Mouse (Mus musculus) midbrain, postnatal 0 days (tissue): ENCODE results near the gene Dad1. TPM values are rescaled to one million over a fixed set of nuclear protein-coding genes. Genes with fewer than 3 reads are reported as not detected.

Experiments
- ATAC-seq: fragments of 200-750 bp; cut with Nextera tagmentation; 2 replicates; pipeline ENCODE4 v1.8.0; 2017; ENCODE audit warnings: moderate number of reproducible peaks, mild to moderate bottlenecking, moderate TSS enrichment, moderate library complexity; ENCODE audit not compliant: low FRiP score
- DNase-seq: peaks from one replicate; pipeline ENCODE4 v3.0.0-alpha.2; 2015; ENCODE audit warnings: low spot score
- H3K27ac ChIP-seq: fragments of 300-500 bp; sonication (generic); 2 replicates; pipeline ENCODE4 v1.5.1; 2014; ENCODE audit warnings: low read depth, mild to moderate bottlenecking, low read length, mixed read lengths
- H3K27me3 ChIP-seq: fragments of 300-500 bp; sonication (generic); 2 replicates; pipeline ENCODE4 v1.6.1; 2014; ENCODE audit warnings: low read length, control low read depth, mixed read lengths; ENCODE audit not compliant: insufficient read depth
- H3K36me3 ChIP-seq: fragments of 300-500 bp; sonication (generic); 2 replicates; pipeline ENCODE4 v1.6.1; 2014; ENCODE audit warnings: low read length, control low read depth, mixed read lengths; ENCODE audit not compliant: insufficient read depth
- H3K4me1 ChIP-seq: fragments of 300-500 bp; sonication (generic); 2 replicates; pipeline ENCODE4 v1.6.1; 2014; ENCODE audit warnings: mild to moderate bottlenecking, control low read depth, antibody characterized with exemption, low read length, mixed read lengths; ENCODE audit not compliant: insufficient read depth
- H3K4me2 ChIP-seq: fragments of 300-500 bp; sonication (generic); 2 replicates; pipeline ENCODE4 v1.6.1; 2014; ENCODE audit warnings: low read depth, mild to moderate bottlenecking, low read length, mixed read lengths; ENCODE audit not compliant: poor library complexity, severe bottlenecking
- H3K4me3 ChIP-seq: fragments of 300-500 bp; sonication (generic); 2 replicates; pipeline ENCODE4 v1.5.1; 2014; ENCODE audit warnings: low read depth, mild to moderate bottlenecking, low read length, moderate library complexity
- H3K9ac ChIP-seq: fragments of 300-500 bp; sonication (generic); replicated peaks from 2 replicates; pipeline ENCODE4 v1.6.1; 2014; ENCODE audit warnings: mild to moderate bottlenecking, low read length, moderate library complexity, mixed read lengths; ENCODE audit not compliant: poor library complexity, severe bottlenecking
- H3K9me3 ChIP-seq: fragments of 300-500 bp; sonication (generic); 2 replicates; pipeline ENCODE4 v1.6.1; 2016; ENCODE audit warnings: low read length, control low read depth
- CTCF ChIP-seq: IDR thresholded peaks from 2 replicates; pipeline ENCODE4 v1.5.1; 2016; ENCODE audit warnings: antibody characterized with exemption, mild to moderate bottlenecking
- WGBS: fragments of 180-500 bp; shearing (Covaris S2); extraction: QIAGEN DNeasy Blood & Tissue Kit; methylation state at CpG from one replicate; pipeline ENCODE4 v1.1.7; 2014; 5-methylcytosine and 5-hydroxymethylcytosine counted together
- polyA plus RNA-seq: library from polyadenylated mRNA; unstranded; fragments of >200 nt; fragmentation: Nextera tagmentation; extraction: Ambion mirVana; gene quantifications from 2 replicates; pipeline ENCODE4 v1.2.1, GENCODE M21; 2015
- total RNA-seq: library from RNA; depleted of rRNA; stranded (reverse); fragments of >200 nt; gene quantifications from 2 replicates; pipeline ENCODE4 v1.2.3, GENCODE M21; 2014; rRNA removed

Gene Dad1
- total and polyA plus RNA-seq, 2 experiments from 2014 or later, result 263 to 394 TPM

- Histone ChIP-seq H3K27me3 (no peaks in the 10 kb centered on the region), H3K36me3 (no peaks in the 10 kb centered on the region), H3K4me2 (no peak overlapping the region), H3K9ac (no peak overlapping the region), H3K4me3 (no peak overlapping the region), H3K9me3 (no peaks in the 10 kb centered on the region), H3K27ac (no peak overlapping the region), H3K4me1 (peaks cover 15% of the 10 kb centered on the region; the same call in 1 of the 2 replicates)
- peak; percentile 75 for DNase-seq
- 44% methylated on average over 18 of the region's 18 CpGs for WGBS
- peak; percentile 38; the same call in 1 of the 2 replicates for ATAC-seq
- TF ChIP-seq CTCF, result no peak
Observed at GRCm38 (mm10) chr14:54191594-54192461, 62.1 kb downstream of the Dad1 start.

- no peak for DNase-seq
- ATAC-seq, result no peak
- Histone ChIP-seq H3K9ac (no peak overlapping the region), H3K27ac (no peak overlapping the region), H3K27me3 (no peaks in the 10 kb centered on the region), H3K4me3 (no peak overlapping the region), H3K4me1 (peaks cover 16% of the 10 kb centered on the region; the same call in 1 of the 2 replicates), H3K4me2 (no peak overlapping the region), H3K36me3 (no peaks in the 10 kb centered on the region), H3K9me3 (no peaks in the 10 kb centered on the region)
- TF ChIP-seq CTCF, result no peak
- 51% methylated on average over 4 of the region's 4 CpGs for WGBS
Observed at GRCm38 (mm10) chr14:54191026-54191390, 62.9 kb downstream of the Dad1 start.

DNA sequence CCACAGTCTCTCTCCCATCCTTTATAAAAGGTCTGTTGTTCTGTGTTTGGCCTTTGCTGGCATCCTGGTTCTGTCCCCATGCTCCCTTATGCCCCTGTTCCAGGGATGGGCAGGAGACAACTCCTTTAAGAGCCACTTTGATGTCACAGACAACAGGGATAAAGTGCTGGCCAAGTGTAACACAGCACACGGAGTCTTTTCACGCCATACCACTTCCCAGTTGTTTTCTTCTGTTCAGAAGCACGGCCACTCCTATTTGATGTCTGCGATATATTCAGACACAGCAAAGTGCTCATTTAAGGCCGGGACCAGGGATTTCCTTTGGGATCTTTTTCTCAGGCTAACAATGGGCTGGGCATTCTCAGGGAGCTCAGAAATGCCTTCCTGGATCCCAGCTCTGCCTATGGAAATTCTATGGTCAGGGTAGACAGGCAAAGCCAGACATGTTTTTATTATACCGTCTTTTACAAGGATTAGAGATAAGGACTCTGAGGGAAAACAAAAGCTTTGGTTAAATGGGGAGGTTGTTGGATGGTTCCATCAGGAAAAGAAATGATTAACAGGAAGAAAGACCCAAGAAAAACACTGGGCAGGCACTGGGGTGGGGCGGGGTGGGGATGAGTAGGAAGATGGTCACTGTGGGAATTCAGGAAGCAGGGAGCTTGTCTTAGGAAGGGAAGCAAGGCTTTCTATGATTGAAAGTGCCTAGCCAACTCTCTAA, 63.4 kb downstream of the Dad1 start:
- WGBS, result 37% methylated on average over 7 of the region's 7 CpGs
- peaks cover 20% of the 10 kb centered on the region; the same call in 1 of the 2 replicates for H3K4me1 ChIP-seq
- DNase-seq (no peak), ATAC-seq (no peak)
- no peak overlapping the region for H3K4me2 ChIP-seq
- no peaks in the 10 kb centered on the region for H3K9me3 ChIP-seq
- no peak for TF ChIP-seq CTCF
- no peak overlapping the region for H3K27ac ChIP-seq
- no peaks in the 10 kb centered on the region for H3K36me3 ChIP-seq
- no peak overlapping the region for H3K9ac ChIP-seq
- H3K4me3 ChIP-seq, result no peak overlapping the region
- no peaks in the 10 kb centered on the region for H3K27me3 ChIP-seq

DNA sequence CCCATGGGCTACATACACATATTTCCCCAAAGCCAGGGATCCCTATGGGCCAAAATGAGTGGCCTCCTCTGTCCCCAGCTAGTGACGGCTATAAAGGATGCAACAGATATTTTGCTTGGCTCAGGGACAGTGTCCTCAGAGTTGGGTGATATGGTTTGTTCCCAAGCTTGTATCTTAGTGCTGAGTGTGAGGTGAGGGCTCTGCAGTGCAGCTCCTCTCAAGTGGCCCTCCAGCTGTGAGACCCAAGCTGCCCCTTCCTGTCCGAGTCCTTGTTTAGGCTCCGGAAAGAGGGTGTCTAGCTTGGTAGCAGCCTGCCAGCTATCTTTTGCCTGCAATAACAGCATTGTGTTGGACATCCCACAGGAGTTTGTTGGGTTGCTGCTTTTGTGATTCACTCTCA, 64.6 kb downstream of the Dad1 start:
- Histone ChIP-seq H3K9me3 (no peaks in the 10 kb centered on the region), H3K4me1 (peaks cover 22% of the 10 kb centered on the region; the same call in 1 of the 2 replicates), H3K36me3 (no peaks in the 10 kb centered on the region), H3K4me3 (no peak overlapping the region), H3K27ac (no peak overlapping the region), H3K4me2 (no peak overlapping the region), H3K27me3 (no peaks in the 10 kb centered on the region), H3K9ac (no peak overlapping the region)
- no peak for TF ChIP-seq CTCF
- whole genome bisulfite sequencing, result 91% methylated on average over 3 of the region's 3 CpGs
- DNase-seq (no peak), ATAC-seq (no peak)

DNA sequence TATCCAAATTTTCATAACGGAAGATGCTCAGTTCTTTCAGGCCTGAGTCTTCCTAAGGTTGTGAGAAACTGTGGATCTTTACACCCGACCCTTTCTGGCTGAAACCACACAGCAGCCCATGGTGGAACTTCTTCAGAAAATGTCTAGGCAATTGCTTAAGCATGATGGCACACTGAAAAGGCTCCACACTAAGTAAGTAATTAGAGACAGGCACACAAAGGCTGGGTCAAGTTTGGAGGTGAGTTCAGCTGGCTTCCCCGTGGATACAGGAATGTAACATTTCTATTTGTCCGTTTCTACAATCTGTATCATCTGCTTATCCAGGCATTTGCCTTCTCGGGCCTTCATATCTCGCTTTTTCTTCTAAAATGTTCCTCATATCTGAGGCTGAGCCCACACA, 66.7 kb downstream of the Dad1 start:
- 52% methylated on average over 6 of the region's 6 CpGs for WGBS
- H3K27me3 ChIP-seq, result no peaks in the 10 kb centered on the region
- no peak for ATAC-seq
- no peak overlapping the region for H3K4me2 ChIP-seq
- no peak overlapping the region for H3K4me3 ChIP-seq
- no peaks in the 10 kb centered on the region for H3K9me3 ChIP-seq
- no peak for TF ChIP-seq CTCF
- H3K27ac ChIP-seq, result no peak overlapping the region
- peaks cover 22% of the 10 kb centered on the region; the same call in 1 of the 2 replicates for H3K4me1 ChIP-seq
- no peak for DNase-seq
- no peak overlapping the region for H3K9ac ChIP-seq
- no peaks in the 10 kb centered on the region for H3K36me3 ChIP-seq

Other genes with a start within 250 kb of the Dad1 start
- 75.7 and 87.8 TPM in 2 replicates for gene Abhd4, start 84 bp upstream of the Dad1 start, total RNA-seq
- 56.4 and 67.6 TPM in 2 replicates for gene Abhd4, start 84 bp upstream of the Dad1 start, polyA plus RNA-seq
- gene Olfr49, start 30.8 kb upstream of the Dad1 start, total RNA-seq, result not detected in 2 replicates
- gene Olfr49, start 30.8 kb upstream of the Dad1 start, polyA plus RNA-seq, result not detected in 2 replicates
- 89.2 and 93.9 TPM in 2 replicates for gene Oxa1l, start 106.7 kb upstream of the Dad1 start, total RNA-seq
- gene Oxa1l, start 106.7 kb upstream of the Dad1 start, polyA plus RNA-seq, result 68.5 and 71.7 TPM in 2 replicates
- 3.9 and 7.7 TPM in 2 replicates for gene Slc7a7, start 163.7 kb upstream of the Dad1 start, total RNA-seq
- gene Slc7a7, start 163.7 kb upstream of the Dad1 start, polyA plus RNA-seq, result 2.4 and 2.9 TPM in 2 replicates
- gene Mrpl52, start 172.8 kb upstream of the Dad1 start, total RNA-seq, result 98.6 and 104 TPM in 2 replicates
- 296 and 303 TPM in 2 replicates for gene Mrpl52, start 172.8 kb upstream of the Dad1 start, polyA plus RNA-seq
- gene Mmp14, start 177.5 kb upstream of the Dad1 start, total RNA-seq, result 46.4 and 48.9 TPM in 2 replicates
- gene Mmp14, start 177.5 kb upstream of the Dad1 start, polyA plus RNA-seq, result 40.6 and 41.8 TPM in 2 replicates
- gene Lrp10, start 210.0 kb upstream of the Dad1 start, total RNA-seq, result 40.2 and 42.1 TPM in 2 replicates
- gene Lrp10, start 210.0 kb upstream of the Dad1 start, polyA plus RNA-seq, result 29.7 and 31.9 TPM in 2 replicates
- gene Rem2, start 222.0 kb upstream of the Dad1 start, total RNA-seq, result 35.6 and 47.4 TPM in 2 replicates
- 33.0 and 34.0 TPM in 2 replicates for gene Rem2, start 222.0 kb upstream of the Dad1 start, polyA plus RNA-seq